Mouse (Mus musculus): ENCODE data around the gene Tmem178b.

- TF ChIP-seq GATA1 (IDR thresholded peaks at IDR 0.05; ENCODE audit: low read length) (no peak), TAL1 (IDR thresholded peaks at IDR 0.05; ENCODE audit: low read length) (no peak)
These were observed 159.8 kb downstream of the Tmem178b start for GRCm38 (mm10) chr6:40032901-40033300.
